Mouse (Mus musculus): ENCODE measurements around the gene Tenm4. TPM values are rescaled to one million over a fixed set of nuclear protein-coding genes. Genes with fewer than 3 reads are reported as not detected.

Gene Tenm4
- total and polyA plus RNA-seq, 3 experiments = 0.03 to 0.26 (median 0.04) TPM

- TF ChIP-seq GABPA (IDR thresholded peaks at IDR 0.05; ENCODE audit: insufficient replicate concordance, low read depth, low read length) = no peak
- peaks cover 4% of the 10 kb centered on the region for H3K9me3 ChIP-seq (replicated peaks; ENCODE audit: low read length)
- no peak overlapping the region for H3K4me2 ChIP-seq (ENCODE audit: insufficient read depth, low read depth, poor library complexity, severe bottlenecking)
- H3K27ac ChIP-seq (ENCODE audit: insufficient read depth, low read depth) = no peak overlapping the region
- no peaks in the 10 kb centered on the region for H3K79me2 ChIP-seq (replicated peaks; ENCODE audit: control insufficient read depth, extremely low read depth, insufficient read depth, poor library complexity, severe bottlenecking)
- no peak overlapping the region for H3K4me3 ChIP-seq (replicated peaks in 1 of 3; ENCODE audit: low read depth in 2 of 3, low read length in 2 of 3, poor library complexity in 1 of 3)
- peaks cover 0 to 9% of the 10 kb centered on the region in 2 experiments; a peak in 2 of 4 replicates for H3K4me1 ChIP-seq (ENCODE audit: control insufficient read depth in 1 of 2, insufficient read depth in 2 of 2)
- DNase-seq (ENCODE audit: extremely low read depth) = no peak
- H3K27me3 ChIP-seq (replicated peaks) = no peaks in the 10 kb centered on the region
- no peaks in the 10 kb centered on the region for H3K36me3 ChIP-seq (replicated peaks in 1 of 2; ENCODE audit: control insufficient read depth in 1 of 2, insufficient read depth in 1 of 2, low read length in 1 of 2)
- in situ Hi-C loops (cut with MboI; ENCODE audit: low pct_ligation_motif_present, low pct_unique_long_range_greater_than_20kb, low sequenced_read_pairs) = no loop called here
- dilution Hi-C loops (cut with MboI; ENCODE audit: extremely low pct_ligation_motif_present, extremely low pct_unique_long_range_greater_than_20kb, low sequenced_read_pairs) = no loop called here
- H3K9ac ChIP-seq (ENCODE audit: insufficient read depth, low read depth) = no peak overlapping the region
Measured at GRCm38 (mm10) chr7:96148191-96148590, 22.9 kb upstream of the Tenm4 start.

DNA sequence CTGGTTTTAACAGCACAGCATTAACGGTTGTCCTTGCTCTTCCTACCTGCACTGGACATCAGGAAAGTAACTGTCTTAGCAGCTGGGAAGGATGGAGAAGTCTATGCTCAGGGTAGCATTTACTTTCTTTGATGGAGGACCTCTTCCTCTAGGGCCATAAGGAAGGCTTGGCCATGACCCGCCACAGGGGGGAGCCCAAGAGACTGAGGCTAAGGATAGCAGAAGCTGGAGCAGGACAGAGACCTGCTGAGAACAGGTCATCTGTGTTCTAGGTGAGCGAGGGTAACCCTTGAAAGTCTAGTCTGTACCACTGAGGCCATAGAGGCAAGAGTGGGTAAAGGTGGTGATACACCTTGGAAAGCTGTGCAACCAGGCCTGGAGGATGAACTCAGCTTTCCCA, 19.8 kb upstream of the Tenm4 start:
- peak; percentile 67 for DNase-seq (ENCODE audit: extremely low read depth)
- no peak overlapping the region for H3K4me3 ChIP-seq (replicated peaks in 1 of 3; ENCODE audit: low read depth in 2 of 3, low read length in 2 of 3, poor library complexity in 1 of 3)
- dilution Hi-C loops (cut with MboI; ENCODE audit: extremely low pct_ligation_motif_present, extremely low pct_unique_long_range_greater_than_20kb, low sequenced_read_pairs) = no loop called here
- H3K4me1 ChIP-seq (ENCODE audit: control insufficient read depth in 1 of 2, insufficient read depth in 2 of 2) = peaks cover 0 to 9% of the 10 kb centered on the region in 2 experiments; a peak in 2 of 4 replicates
- H3K4me2 ChIP-seq (ENCODE audit: insufficient read depth, low read depth, poor library complexity, severe bottlenecking) = no peak overlapping the region
- no peaks in the 10 kb centered on the region for H3K79me2 ChIP-seq (replicated peaks; ENCODE audit: control insufficient read depth, extremely low read depth, insufficient read depth, poor library complexity, severe bottlenecking)
- peaks cover 4% of the 10 kb centered on the region for H3K9me3 ChIP-seq (replicated peaks; ENCODE audit: low read length)
- in situ Hi-C loops (cut with MboI; ENCODE audit: low pct_ligation_motif_present, low pct_unique_long_range_greater_than_20kb, low sequenced_read_pairs) = no loop called here
- no peak overlapping the region for H3K27ac ChIP-seq (ENCODE audit: insufficient read depth, low read depth)
- peak; percentile 29 for TF ChIP-seq RAD21 (IDR thresholded peaks at IDR 0.05; ENCODE audit: low read depth, low read length)
- no peak for TF ChIP-seq E2F4 (IDR thresholded peaks at IDR 0.05; ENCODE audit: insufficient replicate concordance, low read depth, low read length)
- TF ChIP-seq POLR2AphosphoS2 (IDR thresholded peaks at IDR 0.05; ENCODE audit: low read depth, low read length) = no peak
- no peak for TF ChIP-seq CHD2 (IDR thresholded peaks at IDR 0.05; ENCODE audit: low read length)
- TF ChIP-seq ZKSCAN1 (IDR thresholded peaks at IDR 0.05; ENCODE audit: borderline replicate concordance, low read depth, low read length) = no peak
- TF ChIP-seq SMC3 (IDR thresholded peaks at IDR 0.05; ENCODE audit: low read depth, low read length) = peak; percentile 37
- TF ChIP-seq CHD1 (IDR thresholded peaks at IDR 0.05; ENCODE audit: low read depth, low read length) = no peak
- TF ChIP-seq BHLHE40 (IDR thresholded peaks at IDR 0.05; ENCODE audit: low read depth, low read length) = no peak
- TF ChIP-seq TCF12 (IDR thresholded peaks at IDR 0.05; ENCODE audit: low read depth, low read length) = no peak
- peak; percentile 51 to 53 for TF ChIP-seq CTCF (conservative IDR thresholded peaks at IDR 0.05 in 1 of 2, IDR thresholded peaks at IDR 0.05 in 1 of 2; ENCODE audit: low read depth in 2 of 2, low read length in 2 of 2)
- no peak overlapping the region for H3K9ac ChIP-seq (ENCODE audit: insufficient read depth, low read depth)
- H3K27me3 ChIP-seq (replicated peaks) = no peaks in the 10 kb centered on the region
- H3K36me3 ChIP-seq (replicated peaks in 1 of 2; ENCODE audit: control insufficient read depth in 1 of 2, insufficient read depth in 1 of 2, low read length in 1 of 2) = no peaks in the 10 kb centered on the region

DNA sequence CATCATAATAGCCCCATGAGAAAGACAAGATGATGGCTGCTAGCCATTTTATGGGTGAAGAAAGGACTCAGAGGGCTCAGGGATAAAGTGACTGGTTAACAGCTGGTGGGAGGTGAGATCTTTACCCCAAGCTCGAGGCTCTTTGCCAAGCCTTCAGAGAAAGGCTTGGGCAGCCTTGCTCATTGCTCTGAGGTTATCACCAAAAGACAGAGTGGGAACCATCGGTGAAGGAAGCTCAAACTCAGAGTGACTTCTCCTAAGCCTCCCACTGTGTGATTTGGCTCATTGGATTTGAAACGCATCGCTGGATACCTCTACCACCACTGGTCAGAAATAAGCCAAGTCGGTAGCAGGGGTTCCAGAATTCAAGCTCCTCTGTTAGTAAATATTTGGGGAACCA, 19.1 kb upstream of the Tenm4 start:
- Histone ChIP-seq H3K27me3 (replicated peaks) (no peaks in the 10 kb centered on the region), H3K4me2 (ENCODE audit: insufficient read depth, low read depth, poor library complexity, severe bottlenecking) (no peak overlapping the region), H3K4me3 (replicated peaks in 1 of 3; ENCODE audit: low read depth in 2 of 3, low read length in 2 of 3, poor library complexity in 1 of 3) (no peak overlapping the region), H3K27ac (ENCODE audit: insufficient read depth, low read depth) (no peak overlapping the region), H3K79me2 (replicated peaks; ENCODE audit: control insufficient read depth, extremely low read depth, insufficient read depth, poor library complexity, severe bottlenecking) (no peaks in the 10 kb centered on the region), H3K4me1 (ENCODE audit: control insufficient read depth in 1 of 2, insufficient read depth in 2 of 2) (peaks cover 0 to 9% of the 10 kb centered on the region in 2 experiments; a peak in 2 of 4 replicates), H3K9me3 (replicated peaks; ENCODE audit: low read length) (peaks cover under 1% of the 10 kb centered on the region), H3K36me3 (replicated peaks in 1 of 2; ENCODE audit: control insufficient read depth in 1 of 2, insufficient read depth in 1 of 2, low read length in 1 of 2) (no peaks in the 10 kb centered on the region), H3K9ac (ENCODE audit: insufficient read depth, low read depth) (no peak overlapping the region)
- no peak for DNase-seq (ENCODE audit: extremely low read depth)
- dilution Hi-C loops (cut with MboI; ENCODE audit: extremely low pct_ligation_motif_present, extremely low pct_unique_long_range_greater_than_20kb, low sequenced_read_pairs) (no loop called here), in situ Hi-C loops (cut with MboI; ENCODE audit: low pct_ligation_motif_present, low pct_unique_long_range_greater_than_20kb, low sequenced_read_pairs) (no loop called here)
- TF ChIP-seq JUND (conservative IDR thresholded peaks at IDR 0.05; ENCODE audit: low read depth, low read length) (no peak), EP300 (IDR thresholded peaks at IDR 0.05; ENCODE audit: low read length) (no peak), CHD1 (IDR thresholded peaks at IDR 0.05; ENCODE audit: low read depth, low read length) (no peak), RAD21 (IDR thresholded peaks at IDR 0.05; ENCODE audit: low read depth, low read length) (no peak), SMC3 (IDR thresholded peaks at IDR 0.05; ENCODE audit: low read depth, low read length) (no peak), ZMIZ1 (IDR thresholded peaks at IDR 0.05; ENCODE audit: low read depth, low read length) (no peak), PAX5 (IDR thresholded peaks at IDR 0.05; ENCODE audit: low read length) (no peak), SIN3A (IDR thresholded peaks at IDR 0.05; ENCODE audit: low read length) (no peak), UBTF (IDR thresholded peaks at IDR 0.05; ENCODE audit: low read depth, low read length) (no peak), CHD2 (IDR thresholded peaks at IDR 0.05; ENCODE audit: low read length) (no peak), IRF4 (IDR thresholded peaks at IDR 0.05; ENCODE audit: low read depth, low read length) (no peak), TBP (conservative IDR thresholded peaks at IDR 0.05; ENCODE audit: low read depth, low read length) (no peak)

Measured in CH12.LX (cell line).